ENCODE assay signal across 8 mouse cellular contexts in genomic region chr3:31022895-31023436, GRCm38 (mm10). TPM values are rescaled to one million over a fixed set of nuclear protein-coding genes. Genes with fewer than 3 reads are reported as not detected.
DNase-seq lines count a peak whose midpoint lies in the region.

No protein-coding gene starts in this region.

- DNase-seq in adrenal gland, postnatal 14 days = peak; percentile 27
- DNase-seq in adrenal gland, adult 8-10 months = no peak
- DNase-seq in forelimb bud, embryonic 11.5 days (ENCODE audit: low read depth, low spot score) = peak; percentile 73
- DNase-seq in kidney, adult 18-20 months = peak; percentile 20
- DNase-seq in lung, postnatal 36 days = peak; percentile 75
- DNase-seq in ovary, adult 18-20 months (ENCODE audit: low spot score) = no peak
- DNase-seq in cerebellum, adult 9-11 months = no peak
- no peak for DNase-seq in left cerebral cortex, postnatal 25 days (ENCODE audit: low spot score in 2 of 2)

- intact Hi-C loops in left cerebral cortex, postnatal 25 days (cut with DNase I) = no loop called here

RNA-seq across cellular contexts. Expression of gene Prkci, which starts 27.4 kb away (rescaled TPM):
- total RNA-seq in adrenal gland, postnatal 14 days (2021) = 50.4 and 53.0 TPM in 2 replicates
- 10 to 100 TPM; 46.4 to 50.6 (median 50.1) TPM for total RNA-seq in adrenal gland, adult 8-10 months (2022)
- 10 to 100 TPM; 67.4 to 76.9 TPM for total RNA-seq in left cerebral cortex, postnatal 25 days (2021)

RNA-seq across cellular contexts. Expression of gene Phc3, which starts 53.8 kb away (rescaled TPM):
- total RNA-seq in adrenal gland, postnatal 14 days (2021) = 27.8 and 31.4 TPM in 2 replicates
- total RNA-seq in adrenal gland, adult 8-10 months (2022) = 10 to 100 TPM; 33.5 to 60.0 (median 42.9) TPM
- 10 to 100 TPM; 35.5 to 38.8 TPM for total RNA-seq in left cerebral cortex, postnatal 25 days (2021)

Comparison
In these comparisons a context has a peak if more than half of its experiments do, and no peak if none do; other contexts are left out.
1. DNase-seq: peak in adrenal gland, postnatal 14 days (single experiment), forelimb bud, embryonic 11.5 days (single experiment), kidney, adult 18-20 months (single experiment) and lung, postnatal 36 days (single experiment); none in adrenal gland, adult 8-10 months (single experiment), ovary, adult 18-20 months (single experiment), cerebellum, adult 9-11 months (single experiment) and left cerebral cortex, postnatal 25 days (0 of 2).